Mouse (Mus musculus): ENCODE results near the gene Slc2a9. TPM values are rescaled to one million over a fixed set of nuclear protein-coding genes. Genes with fewer than 3 reads are reported as not detected.

Gene Slc2a9
- total RNA-seq, 2 experiments from 2014 or later: 0.51 TPM; not detected in 1

DNA sequence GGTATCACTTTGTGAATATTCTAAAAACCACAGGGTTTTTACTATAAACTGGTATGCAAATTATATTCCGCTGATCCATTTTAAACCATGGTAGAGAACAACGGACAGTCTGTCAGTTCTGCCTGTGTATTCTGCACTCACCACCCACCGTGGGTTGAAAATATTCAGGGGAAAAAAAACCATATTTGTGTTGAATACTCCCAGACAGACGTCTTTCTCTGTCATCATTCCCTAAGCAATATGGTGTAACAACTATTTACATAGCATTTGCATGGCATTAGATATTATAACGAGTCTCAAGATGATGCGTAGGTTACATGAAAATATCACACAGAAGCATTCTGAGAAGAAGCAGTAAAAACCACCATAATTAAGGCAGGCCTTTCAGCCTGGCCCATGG, 84.1 kb downstream of the Slc2a9 start:
- ATAC-seq (replicated peaks; ENCODE audit: low FRiP score, poor library complexity, severe bottlenecking): no peak

DNA sequence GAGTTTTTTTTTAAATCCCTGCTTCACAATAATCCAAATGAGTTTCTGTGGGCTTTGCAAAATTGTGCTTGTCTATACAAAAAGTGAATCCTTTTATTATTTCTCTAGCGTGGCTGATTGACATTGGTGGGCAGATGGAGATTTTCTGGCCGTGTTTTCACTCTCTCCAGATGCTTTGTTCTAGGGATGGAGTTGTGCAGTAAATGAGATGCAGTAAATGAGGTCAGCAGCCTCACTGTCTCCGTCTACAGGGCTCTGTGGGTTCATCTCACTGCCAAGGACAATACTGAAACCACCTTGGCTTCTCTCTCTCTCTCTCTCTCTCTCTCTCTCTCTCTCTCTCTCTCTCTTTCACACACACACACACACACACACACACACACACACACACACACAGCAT, 99.3 kb downstream of the Slc2a9 start:
- ATAC-seq (replicated peaks; ENCODE audit: low FRiP score, poor library complexity, severe bottlenecking): no peak

DNA sequence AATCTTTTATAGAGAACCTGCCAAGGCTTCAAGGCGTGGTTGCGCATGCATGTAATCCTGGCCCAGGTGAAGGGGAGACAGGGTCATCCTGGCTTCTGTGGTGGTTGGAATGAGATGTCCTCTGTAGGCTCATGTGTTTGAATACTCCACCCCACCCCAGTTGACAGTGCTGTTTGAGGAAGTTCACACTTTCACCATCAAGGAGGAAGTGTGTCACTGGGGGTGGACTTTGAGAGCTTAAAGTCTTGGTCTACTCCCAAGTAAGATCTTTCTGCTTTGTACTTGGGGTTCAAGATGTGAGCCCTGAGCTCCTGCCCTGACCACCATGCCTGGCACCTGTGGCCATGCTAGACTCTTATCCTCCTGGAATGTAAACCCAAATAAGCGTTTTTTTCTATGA, 100.7 kb downstream of the Slc2a9 start:
- no peak for ATAC-seq (replicated peaks; ENCODE audit: low FRiP score, poor library complexity, severe bottlenecking)

DNA sequence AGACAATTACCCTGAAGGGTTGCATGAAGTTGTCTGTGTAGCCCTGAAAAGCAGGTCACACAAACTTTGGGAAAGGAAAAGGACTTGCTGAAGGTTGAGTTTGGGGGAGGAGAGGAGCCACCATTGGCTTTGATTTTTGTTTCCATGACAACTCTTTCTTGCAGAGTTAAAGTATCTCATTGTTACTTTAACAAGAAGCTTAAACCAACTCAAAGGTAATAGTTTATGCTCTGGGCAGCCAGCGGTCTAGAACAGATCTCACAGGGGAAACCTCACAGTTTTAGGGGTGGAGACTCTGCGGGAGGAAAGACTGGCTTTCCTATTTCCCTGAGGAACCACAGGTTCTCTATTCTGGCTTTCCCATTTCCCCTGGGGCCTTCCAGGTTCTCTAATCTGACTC, 114.1 kb downstream of the Slc2a9 start:
- no peak for ATAC-seq (replicated peaks; ENCODE audit: low FRiP score, poor library complexity, severe bottlenecking)

DNA sequence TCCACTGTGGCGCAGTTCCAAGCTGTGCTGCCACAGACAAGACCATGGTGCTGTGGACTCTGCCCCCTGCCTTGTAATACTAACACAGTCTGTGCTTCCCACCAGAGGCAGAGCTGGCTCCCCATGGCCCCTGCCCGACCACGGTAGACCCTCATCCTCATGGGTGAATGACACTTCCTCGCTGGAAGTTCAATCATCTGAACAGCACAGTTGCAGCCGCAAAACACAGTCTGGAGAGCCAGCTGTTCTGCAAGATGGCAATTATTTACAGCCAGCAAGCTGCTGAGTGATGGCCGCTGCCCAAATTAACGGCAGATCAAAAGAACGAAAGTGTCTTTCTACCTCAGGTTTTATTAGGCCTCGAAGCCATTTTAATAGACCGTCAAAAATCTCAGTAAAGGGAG, 114.5 kb downstream of the Slc2a9 start:
- no peak for ATAC-seq (replicated peaks; ENCODE audit: low FRiP score, poor library complexity, severe bottlenecking)

DNA sequence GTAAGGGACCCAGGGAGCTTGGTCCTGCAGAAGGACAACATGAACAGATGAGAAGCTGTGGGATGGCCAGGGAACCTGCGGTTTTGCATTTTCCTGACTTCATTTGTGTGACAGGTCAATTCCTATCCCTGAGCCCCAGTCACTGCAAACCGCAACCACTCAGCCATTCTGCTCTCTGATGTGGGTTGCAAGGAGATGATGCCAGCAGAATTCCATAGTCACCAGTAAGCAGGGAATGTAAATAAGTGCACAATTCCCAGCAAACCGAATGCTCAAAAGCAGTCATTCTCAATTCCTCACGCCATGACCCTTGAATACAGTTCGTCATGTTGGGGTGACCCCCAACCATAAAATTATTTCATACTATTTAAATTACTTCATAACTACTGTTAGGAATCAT, 123.0 kb downstream of the Slc2a9 start:
- ATAC-seq (replicated peaks; ENCODE audit: low FRiP score, poor library complexity, severe bottlenecking): no peak

DNA sequence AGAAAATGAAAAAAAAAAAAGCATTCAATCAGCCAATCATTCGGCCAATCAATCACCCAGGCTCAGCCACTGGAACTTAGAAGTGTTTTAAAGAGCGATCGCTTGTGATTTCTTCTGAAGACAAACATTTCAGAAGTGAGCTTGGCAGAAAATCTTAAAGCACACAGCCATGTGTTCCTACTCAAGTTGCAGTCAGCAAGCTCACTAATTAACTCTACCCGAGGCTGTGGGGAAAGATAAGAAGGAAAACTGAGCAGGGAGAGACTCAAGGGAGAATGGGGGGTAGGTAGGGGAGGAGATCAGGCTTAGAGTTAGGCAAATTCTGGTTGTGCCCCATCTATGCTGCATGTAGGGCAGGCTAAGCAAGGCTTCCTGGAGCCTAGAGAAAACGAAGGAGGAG, 130.6 kb downstream of the Slc2a9 start:
- ATAC-seq (replicated peaks; ENCODE audit: low FRiP score, poor library complexity, severe bottlenecking): no peak

DNA sequence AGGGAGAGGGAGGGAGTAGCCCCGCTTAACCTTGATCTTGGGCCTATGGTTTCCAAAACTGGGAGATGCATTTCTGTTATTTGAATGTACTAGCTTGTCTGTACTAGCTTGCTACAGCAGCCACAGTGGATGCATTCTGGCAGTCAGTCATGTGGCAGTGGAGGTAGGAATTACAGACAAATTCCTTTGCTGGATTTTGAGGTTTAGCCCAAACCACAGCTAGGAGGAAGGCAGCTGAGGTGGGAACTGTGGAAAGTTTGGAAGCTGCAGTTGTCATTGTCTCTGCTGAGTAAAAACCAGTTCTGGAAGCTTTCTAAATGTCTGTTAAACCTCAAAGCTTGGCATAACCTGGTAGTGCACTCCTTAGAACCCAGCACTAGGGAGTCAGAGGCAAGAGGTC, 131.6 kb downstream of the Slc2a9 start:
- ATAC-seq (replicated peaks; ENCODE audit: low FRiP score, poor library complexity, severe bottlenecking): no peak

DNA sequence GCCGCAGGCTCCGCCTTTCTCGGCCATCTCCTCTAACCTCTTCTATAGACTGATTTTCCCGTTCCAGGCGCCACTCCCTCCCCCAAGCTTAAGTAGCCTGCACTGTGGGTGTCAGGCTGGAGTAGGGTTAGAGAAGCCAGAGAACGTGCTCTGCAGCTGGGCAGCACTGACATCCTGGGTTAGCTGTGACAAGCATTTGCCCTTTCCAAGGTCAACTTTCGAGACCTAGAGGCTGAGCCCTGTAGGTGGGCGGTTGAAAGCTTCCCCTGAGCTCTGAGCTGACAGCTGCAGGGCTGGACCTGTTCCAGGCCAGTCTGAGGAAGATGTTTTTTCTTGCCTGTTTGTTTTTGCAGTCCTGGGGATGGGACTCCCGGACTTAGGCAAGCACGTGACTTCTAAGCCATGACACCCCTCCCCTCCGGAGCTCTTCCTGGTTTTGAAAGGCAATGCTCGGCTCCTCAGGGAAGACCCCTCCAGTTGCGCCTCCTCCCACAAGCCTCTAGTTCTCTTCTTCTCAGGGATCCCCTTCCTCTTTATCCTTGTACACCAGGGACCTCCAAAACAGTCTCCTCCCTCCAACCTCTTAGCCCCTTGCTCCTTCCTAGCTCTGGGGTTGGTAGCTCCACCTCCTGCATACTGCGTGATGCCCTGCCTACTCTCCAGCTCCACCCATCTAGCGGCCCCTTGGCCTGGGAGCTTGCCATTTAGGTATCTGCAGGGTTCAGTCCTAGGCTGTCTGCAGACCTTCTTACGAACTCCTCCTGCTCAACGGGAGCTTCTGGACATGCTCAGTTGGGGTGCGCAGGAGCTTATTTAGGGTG, 136.1 kb downstream of the Slc2a9 start:
- ATAC-seq (replicated peaks; ENCODE audit: low FRiP score, poor library complexity, severe bottlenecking): no peak

DNA sequence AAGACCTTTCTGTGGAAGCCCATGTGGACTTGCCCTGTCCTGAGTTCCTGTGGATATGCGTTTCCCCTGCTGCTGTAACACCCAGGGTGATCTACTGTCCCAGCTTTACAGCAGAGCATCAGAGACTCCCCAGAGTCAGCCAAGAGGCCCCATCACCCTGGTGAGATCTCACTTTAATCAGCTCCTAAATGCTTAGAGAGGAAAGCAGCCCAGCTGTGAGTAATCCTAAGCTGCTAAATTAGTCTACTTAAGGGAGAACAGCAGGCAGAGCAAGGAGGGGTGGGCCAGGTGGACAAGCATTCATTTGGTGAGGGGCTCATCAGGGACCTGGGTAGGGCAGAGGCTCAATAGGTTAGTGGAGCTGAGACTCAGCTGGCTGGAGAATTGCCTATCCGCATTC, 137.4 kb downstream of the Slc2a9 start:
- ATAC-seq (replicated peaks; ENCODE audit: low FRiP score, poor library complexity, severe bottlenecking): no peak

DNA sequence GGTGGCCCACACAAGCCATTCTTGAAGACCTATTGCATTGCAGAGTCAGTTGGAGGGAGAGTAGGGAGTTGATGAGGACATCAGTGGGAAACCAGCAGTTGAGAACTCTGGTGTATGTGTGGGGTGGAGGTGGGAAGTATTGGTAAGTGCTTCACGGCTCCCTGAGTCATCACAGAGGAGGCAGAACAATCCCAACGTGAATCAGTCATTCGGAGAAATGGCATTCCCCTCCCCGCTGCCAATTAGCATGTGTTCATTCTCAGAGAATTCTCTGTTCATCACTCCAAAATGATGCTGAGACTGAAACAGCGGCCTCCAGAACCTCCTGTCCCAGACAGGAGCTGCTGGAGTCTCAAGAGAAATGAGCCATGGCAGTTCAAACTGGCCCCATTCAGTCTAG, 138.5 kb downstream of the Slc2a9 start:
- ATAC-seq (replicated peaks; ENCODE audit: low FRiP score, poor library complexity, severe bottlenecking): no peak

DNA sequence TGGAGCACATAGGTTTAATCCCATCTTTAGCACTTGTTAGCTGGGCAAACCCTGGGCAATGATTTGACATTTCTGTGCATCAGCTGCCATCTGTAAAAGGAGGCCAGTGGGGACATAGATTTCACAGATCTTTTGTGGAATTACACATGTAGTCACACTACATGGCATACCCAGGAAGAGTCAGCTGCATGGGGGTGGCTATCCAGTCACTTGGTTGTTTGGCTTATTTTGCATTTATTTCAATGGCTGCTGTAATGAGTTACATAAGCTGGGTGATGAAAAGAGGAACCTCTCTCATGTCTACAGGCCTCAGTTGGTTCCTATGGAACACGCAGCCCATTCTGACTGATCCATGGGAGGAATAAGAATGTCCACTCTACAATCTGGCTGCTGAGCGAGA, 143.2 kb downstream of the Slc2a9 start:
- no peak for ATAC-seq (replicated peaks; ENCODE audit: low FRiP score, poor library complexity, severe bottlenecking)

DNA sequence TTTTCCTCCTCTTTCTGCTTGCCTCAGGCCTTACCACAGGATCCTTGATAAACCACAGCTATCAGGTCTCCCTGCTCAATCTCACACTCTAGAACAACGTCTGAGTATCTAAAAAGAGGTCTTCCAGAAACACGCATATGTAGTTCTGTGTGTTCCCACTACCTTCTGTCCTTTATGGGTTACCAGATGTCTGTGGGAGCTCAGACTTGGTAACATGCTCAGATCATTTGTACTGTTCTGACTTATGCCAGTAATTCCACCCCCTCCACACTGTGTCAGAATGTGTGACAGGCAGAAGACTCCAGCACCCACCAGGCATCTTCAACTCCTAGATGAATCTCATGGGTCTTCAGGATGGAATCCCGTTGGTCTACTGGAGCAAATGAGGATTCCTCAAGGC, 146.0 kb downstream of the Slc2a9 start:
- ATAC-seq (replicated peaks; ENCODE audit: low FRiP score, poor library complexity, severe bottlenecking): no peak

DNA sequence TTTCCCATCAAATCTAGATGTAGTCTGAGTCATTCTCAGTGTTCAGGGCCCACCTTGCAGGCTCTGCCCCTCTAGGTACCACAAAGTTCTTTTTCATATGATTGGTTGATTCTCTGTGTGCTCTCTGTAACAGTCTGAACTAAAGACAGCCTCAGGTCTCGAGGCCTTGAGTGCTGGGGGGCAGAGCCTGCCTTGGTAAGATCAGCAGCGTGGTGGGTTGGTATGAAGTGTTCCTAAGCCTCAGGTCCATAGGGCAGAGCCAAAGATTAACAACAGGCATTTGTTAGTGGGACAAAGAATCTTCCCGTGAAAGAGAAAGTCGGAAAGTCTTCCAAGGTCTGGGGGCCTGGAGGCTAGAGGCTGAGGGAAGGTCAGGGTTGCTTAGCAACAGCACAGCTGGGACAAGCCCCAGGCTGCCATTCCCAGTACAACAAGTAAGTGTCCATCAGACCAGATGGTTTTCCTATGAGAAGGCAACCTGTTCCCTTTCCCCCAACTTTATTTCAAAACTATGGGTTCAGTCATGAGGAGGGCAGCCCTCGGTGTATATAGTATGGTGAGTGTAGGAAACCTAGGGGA, 152.5 kb downstream of the Slc2a9 start:
- ATAC-seq (replicated peaks; ENCODE audit: low FRiP score, poor library complexity, severe bottlenecking): no peak

DNA sequence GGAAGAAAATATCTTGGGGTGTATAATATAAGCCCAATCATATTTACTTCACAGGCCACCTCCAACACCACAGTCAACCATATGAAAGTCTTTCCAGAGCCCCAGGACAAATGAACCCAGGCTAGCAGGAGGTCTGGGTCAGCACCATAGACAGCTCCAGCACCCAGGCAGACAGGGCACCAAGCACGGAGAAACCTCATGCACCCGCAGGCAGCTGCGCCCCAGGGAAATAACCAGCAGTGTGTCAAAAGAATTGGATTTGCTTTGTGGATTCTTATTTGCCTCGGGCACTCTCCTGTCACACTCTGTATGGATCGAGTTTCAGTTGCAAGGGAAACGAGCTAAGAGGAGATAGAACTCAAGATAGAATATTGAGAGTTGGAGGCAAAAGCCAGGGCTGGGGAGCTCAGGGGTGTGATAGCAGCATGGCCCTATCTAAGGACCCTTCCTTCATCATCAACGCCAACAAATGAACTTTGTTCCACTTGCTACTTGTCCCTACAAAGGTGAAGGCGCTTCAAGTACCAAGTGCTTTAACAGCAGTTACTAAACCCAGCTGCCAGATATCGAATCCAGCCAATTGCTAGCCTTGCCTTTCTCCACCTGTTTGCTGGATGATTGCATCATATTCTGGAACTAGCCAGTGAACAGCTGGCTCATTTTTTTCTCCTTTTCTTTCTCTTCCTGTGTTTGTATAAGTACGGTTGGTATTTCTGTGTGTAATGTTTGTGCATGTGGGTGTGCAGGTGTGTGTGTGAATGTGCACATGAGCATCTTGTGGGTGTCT, 156.1 kb downstream of the Slc2a9 start:
- no peak for ATAC-seq (replicated peaks; ENCODE audit: low FRiP score, poor library complexity, severe bottlenecking)

DNA sequence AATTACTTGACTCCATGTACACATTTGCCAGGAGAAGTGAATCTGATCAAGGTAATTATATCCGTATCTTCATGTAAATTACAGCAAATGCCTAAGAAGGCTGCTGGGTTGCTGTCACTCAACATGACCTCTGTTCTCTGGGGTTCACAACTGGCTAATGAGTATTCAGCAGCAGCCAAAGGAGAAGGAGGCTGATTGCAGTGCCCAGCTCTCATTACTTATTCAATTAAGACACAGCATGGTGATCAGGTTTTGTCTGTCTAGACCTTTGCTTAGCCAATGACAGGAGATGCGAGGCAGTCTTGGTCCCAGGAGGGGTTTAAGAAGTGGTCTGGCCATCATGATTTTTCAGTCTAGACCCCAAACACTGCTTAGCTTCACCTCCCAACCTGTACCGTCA, 159.8 kb downstream of the Slc2a9 start:
- ATAC-seq (replicated peaks; ENCODE audit: low FRiP score, poor library complexity, severe bottlenecking): no peak

DNA sequence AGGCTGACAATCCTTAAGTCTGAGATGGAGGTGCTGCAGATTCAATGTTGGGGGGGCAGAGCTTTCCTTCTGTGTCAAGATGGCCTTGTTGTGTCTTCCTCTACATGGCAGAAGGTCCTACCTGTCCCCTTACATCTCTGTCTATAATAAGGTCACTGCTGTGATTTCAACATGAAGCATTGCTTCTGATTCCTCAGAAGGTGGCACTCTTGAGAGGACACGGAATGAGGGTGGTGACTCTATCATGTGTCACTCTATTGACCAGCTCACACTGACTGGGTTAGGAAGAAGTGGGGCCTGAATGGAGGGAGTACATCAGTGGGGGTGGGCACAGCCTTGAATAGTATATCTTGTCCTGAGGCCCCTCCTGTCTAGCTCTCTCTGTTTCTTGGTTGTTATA, 168.4 kb downstream of the Slc2a9 start:
- no peak for ATAC-seq (replicated peaks; ENCODE audit: low FRiP score, poor library complexity, severe bottlenecking)

DNA sequence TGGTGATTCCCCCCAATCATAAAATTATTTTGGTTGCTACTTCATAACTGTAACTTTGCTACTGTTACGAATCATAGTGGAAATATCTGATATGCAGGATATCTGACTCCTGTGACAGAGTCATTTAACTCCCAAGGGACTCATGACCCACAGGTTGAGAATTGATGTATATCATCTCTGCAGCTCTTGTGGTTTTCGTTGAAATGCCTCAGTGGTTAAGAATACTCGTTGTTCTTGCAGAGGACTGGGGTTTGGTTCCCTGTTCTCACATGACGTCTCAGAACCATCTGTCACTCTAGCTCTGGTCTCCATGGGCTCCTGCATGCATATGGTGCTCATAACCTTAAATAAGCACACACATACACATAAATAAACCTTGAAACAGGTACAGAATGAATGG, 169.6 kb downstream of the Slc2a9 start:
- ATAC-seq (replicated peaks; ENCODE audit: low FRiP score, poor library complexity, severe bottlenecking): no peak

DNA sequence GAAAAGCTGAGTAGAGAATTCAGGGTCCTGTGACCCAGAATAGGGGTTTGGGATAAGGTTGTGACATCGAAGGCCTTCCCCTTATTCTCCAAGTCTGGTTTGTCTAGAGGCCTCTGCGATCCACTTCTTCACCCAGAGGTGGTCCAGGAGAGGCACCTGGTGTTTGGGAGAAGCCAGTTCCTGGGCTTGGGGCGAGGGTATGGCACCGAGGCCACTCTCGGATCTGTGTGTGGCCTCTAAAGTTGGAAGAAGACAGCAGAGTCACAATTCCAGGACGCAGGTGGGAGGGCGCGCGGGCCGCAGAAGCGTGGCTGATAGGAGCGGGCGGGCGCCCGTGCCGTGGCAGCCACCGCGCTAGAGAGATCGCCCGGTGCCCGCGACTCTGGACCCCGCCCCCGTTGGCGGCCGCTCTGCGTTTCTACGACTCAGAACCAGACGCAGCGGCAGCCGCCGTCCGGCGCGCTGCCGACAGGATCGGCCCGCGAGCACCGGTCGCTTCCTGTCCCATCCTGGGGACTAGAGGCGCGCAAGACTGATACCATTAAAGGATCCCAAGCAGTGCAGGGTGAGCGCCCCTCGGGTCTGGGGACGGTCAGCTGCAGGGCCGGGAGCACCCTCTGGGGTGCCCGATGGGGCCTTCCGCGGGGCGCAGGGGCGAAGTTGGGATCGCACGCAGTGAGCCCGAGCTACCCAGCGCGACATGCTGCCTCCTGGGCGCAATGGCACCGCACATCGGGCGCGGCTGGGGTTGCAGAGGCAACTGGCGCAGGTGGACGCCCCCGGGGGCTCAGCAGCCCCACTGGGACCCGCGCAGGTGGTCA, 183.8 kb downstream of the Slc2a9 start, which contains the start of gene Drd5:
Drd5 (plus strand) TSS at position 402 of the 821 bp plus-strand sequence.
- ATAC-seq (replicated peaks; ENCODE audit: low FRiP score, poor library complexity, severe bottlenecking): no peak

DNA sequence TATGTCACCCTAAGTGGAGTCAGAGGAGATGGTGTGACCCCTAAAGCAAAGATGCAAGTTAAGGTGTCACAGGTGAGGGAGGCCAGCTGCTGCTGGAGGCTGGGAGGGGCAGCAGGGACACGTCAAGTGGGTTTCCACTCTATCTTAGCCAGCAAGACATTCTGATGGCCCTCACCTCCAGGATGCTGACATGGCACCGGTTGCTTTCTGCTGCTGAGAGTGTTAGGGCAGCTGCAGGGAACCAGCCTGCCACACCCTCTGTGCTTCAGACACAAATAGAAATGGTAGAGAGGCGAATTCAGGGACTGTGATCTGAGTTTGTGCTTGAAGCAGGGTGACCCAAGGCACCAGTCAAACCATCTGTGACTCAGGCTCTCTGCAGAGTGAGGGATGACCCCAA, 193.1 kb downstream of the Slc2a9 start:
- ATAC-seq (replicated peaks; ENCODE audit: low FRiP score, poor library complexity, severe bottlenecking): no peak

Data from erythroblast, adult 5-6 weeks (primary cell).